Mouse (Mus musculus) embryonic facial prominence, embryonic 11.5 days (tissue): ENCODE results near the gene Rtkn. TPM values are rescaled to one million over a fixed set of nuclear protein-coding genes. Genes with fewer than 3 reads are reported as not detected.
A peak's percentile ranks its signal among the peaks of the same experiment; 100 is the strongest.
"Not testable (repeated sequence)": the region's sequence is repeated elsewhere in the genome, so short reads cannot be mapped to it uniquely, and the experiment has no call there.

Source experiments
- ATAC-seq: fragments of 200-750 bp; cut with Nextera tagmentation; replicated peaks from 2 replicates; pipeline ENCODE4 v1.8.0; 2017; ENCODE audit warnings: low read depth; ENCODE audit not compliant: insufficient number of reproducible peaks, low FRiP score, low TSS enrichment
- DNase-seq: peaks from one replicate; pipeline ENCODE4 v3.0.0-alpha.2; 2015; ENCODE audit warnings: low spot score
- H3K27ac ChIP-seq: fragments of 300-500 bp; sonication (generic); replicated peaks from 2 replicates; pipeline ENCODE4 v1.5.1; 2014; ENCODE audit warnings: mild to moderate bottlenecking, low read depth, low read length, control low read depth
- H3K27me3 ChIP-seq: fragments of 300-500 bp; sonication (generic); 2 replicates; pipeline ENCODE4 v1.6.1; 2014; ENCODE audit warnings: mild to moderate bottlenecking, low read length, moderate library complexity, mixed read lengths; ENCODE audit not compliant: control insufficient read depth, insufficient read depth
- H3K36me3 ChIP-seq: fragments of 300-500 bp; sonication (generic); replicated peaks from 2 replicates; pipeline ENCODE4 v1.6.1; 2014; ENCODE audit warnings: low read depth, mild to moderate bottlenecking, low read length, moderate library complexity, mixed read lengths; ENCODE audit not compliant: control insufficient read depth, insufficient read depth
- H3K4me1 ChIP-seq: fragments of 300-500 bp; sonication (generic); 2 replicates; pipeline ENCODE4 v1.6.1; 2014; ENCODE audit warnings: low read length, mixed read lengths; ENCODE audit not compliant: control insufficient read depth, insufficient read depth
- H3K4me2 ChIP-seq: fragments of 300-500 bp; sonication (generic); 2 replicates; pipeline ENCODE4 v1.6.1; 2014; ENCODE audit warnings: low read depth, mild to moderate bottlenecking, control low read depth, low read length, moderate library complexity
- H3K4me3 ChIP-seq: fragments of 300-500 bp; sonication (generic); 2 replicates; pipeline ENCODE4 v1.5.1; 2014; ENCODE audit warnings: low read depth, low read length, control low read depth
- H3K9ac ChIP-seq: fragments of 300-500 bp; sonication (generic); replicated peaks from 2 replicates; pipeline ENCODE4 v1.6.1; 2014; ENCODE audit warnings: mild to moderate bottlenecking, control low read depth, low read length
- H3K9me3 ChIP-seq: fragments of 300-500 bp; sonication (generic); replicated peaks from 2 replicates; pipeline ENCODE4 v1.6.1; 2016; ENCODE audit warnings: mild to moderate bottlenecking, low read length, inconsistent platforms, mixed read lengths; ENCODE audit not compliant: control insufficient read depth
- WGBS: fragments of 180-500 bp; shearing (Covaris S2); extraction: QIAGEN DNeasy Blood & Tissue Kit; methylation state at CpG from one replicate; pipeline ENCODE4 v1.1.7; 2014; 5-methylcytosine and 5-hydroxymethylcytosine counted together
- polyA plus RNA-seq: library from polyadenylated mRNA; unstranded; fragments of >200 nt; fragmentation: Nextera tagmentation; extraction: Ambion mirVana; gene quantifications from 2 replicates; pipeline ENCODE4 v1.2.1, GENCODE M21; 2014

The Rtkn gene
- polyA plus RNA-seq, 1 experiment from 2014 or later: 17.7 TPM

DNA sequence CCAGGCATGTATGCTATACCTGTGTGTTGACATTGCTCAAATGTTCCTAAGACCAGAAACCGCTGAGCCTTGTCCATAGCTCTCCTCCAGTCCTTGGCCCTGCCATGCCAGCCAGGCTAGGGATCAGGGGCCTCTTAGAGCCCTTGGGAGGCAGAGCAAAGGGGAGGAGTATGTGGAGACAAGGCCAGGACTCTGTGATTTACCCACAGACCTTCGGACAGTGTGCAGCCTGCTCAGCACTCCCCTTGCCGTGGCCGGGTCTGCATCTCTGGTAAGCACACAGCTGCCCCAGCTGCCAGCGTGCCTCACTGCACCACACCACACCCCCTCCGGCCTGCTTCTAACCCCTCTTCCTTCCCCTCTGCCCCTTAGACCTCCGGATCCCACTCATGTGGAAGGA is 12.0 kb downstream of the Rtkn start:
- Histone ChIP-seq H3K4me1 (peaks cover 2% of the 10 kb centered on the region), H3K9ac (no peak overlapping the region), H3K4me3 (no peak overlapping the region), H3K36me3 (peaks cover 4% of the 10 kb centered on the region), H3K27ac (no peak overlapping the region), H3K4me2 (no peak overlapping the region), H3K27me3 (no peaks in the 10 kb centered on the region), H3K9me3 (no peaks in the 10 kb centered on the region)
- no peak for DNase-seq
- WGBS: 65% methylated on average over 7 of the region's 7 CpGs
- no peak for ATAC-seq

DNA sequence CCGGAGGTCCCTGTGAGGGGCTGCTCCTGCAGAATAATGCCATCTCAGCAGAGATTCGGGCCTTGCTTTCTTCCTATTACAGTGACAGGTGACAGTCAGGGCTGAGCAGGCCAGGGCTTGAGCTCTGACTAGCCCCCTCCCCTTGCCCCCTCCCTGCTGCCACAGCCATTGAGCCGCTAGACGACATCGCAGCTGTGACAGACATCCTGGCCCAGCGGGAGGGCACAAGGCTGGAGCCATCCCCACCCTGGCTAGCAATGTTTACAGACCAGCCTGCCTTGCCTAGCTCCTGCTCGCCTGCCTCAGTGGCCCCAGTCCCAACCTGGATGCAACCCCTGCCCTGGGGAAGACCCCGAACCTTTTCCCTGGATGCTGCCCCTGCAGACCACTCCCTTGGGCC is 16.5 kb downstream of the Rtkn start:
- peaks cover 2% of the 10 kb centered on the region; the same call in 1 of the 2 replicates for H3K4me1 ChIP-seq
- H3K4me2 ChIP-seq: no peak overlapping the region
- peaks cover 7% of the 10 kb centered on the region for H3K36me3 ChIP-seq
- H3K9me3 ChIP-seq: no peaks in the 10 kb centered on the region
- no peak overlapping the region for H3K4me3 ChIP-seq
- no peak for DNase-seq
- ATAC-seq: no peak
- no peaks in the 10 kb centered on the region; the same call in 1 of the 2 replicates for H3K27me3 ChIP-seq
- 29% methylated on average over 8 of the region's 8 CpGs for WGBS
- no peak overlapping the region for H3K9ac ChIP-seq
- no peak overlapping the region for H3K27ac ChIP-seq

DNA sequence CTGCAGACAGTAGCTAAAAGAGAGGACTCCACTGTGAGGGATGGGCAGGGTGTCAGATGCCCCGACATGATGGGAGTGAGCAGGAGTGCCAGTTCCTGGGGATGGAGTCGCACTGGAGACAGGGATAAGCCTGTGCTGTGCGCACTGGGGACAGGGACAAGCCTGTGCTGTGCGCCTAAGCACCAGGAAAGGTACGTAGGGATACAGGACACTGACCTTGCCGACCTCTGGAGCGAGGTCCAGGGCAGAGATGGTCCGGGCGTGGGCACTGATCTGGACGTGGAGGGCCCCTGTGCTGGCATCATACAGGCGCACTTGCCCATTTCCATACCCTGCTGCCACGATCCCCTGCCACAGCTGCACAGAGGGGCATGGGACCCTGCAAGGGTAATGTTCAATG is 17.8 kb downstream of the Rtkn start:
- Histone ChIP-seq H3K27me3 (no peaks in the 10 kb centered on the region; the same call in 1 of the 2 replicates), H3K9me3 (no peaks in the 10 kb centered on the region), H3K9ac (no peak overlapping the region), H3K4me1 (peaks cover 2% of the 10 kb centered on the region; the same call in 1 of the 2 replicates), H3K4me3 (no peak overlapping the region), H3K36me3 (peaks cover 7% of the 10 kb centered on the region), H3K27ac (no peak overlapping the region), H3K4me2 (no peak overlapping the region)
- no peak for ATAC-seq
- no peak for DNase-seq
- WGBS: 91% methylated on average over 12 of the region's 12 CpGs

DNA sequence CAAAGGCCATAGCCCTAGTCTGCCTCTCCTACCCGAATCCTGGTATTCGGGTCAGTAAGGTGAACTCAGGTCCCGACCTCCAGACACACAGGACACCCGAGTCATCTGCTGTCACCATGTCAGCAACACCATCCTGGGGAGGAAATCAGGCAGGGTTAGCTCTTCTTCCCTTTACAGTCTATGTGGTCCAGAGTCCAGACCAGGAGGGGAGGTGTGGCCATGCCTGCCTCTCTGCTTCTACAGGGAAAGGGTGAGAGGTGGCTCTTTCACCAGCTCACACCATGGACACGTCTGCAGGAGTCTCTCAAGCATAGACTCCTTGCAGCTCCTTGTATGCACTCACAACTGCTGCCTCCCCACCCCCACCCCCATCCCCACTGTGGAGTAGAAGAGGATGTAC is 18.2 kb downstream of the Rtkn start:
- Histone ChIP-seq H3K4me2 (no peak overlapping the region), H3K36me3 (peaks cover 7% of the 10 kb centered on the region; the same call in 1 of the 2 replicates), H3K4me1 (peaks cover 2% of the 10 kb centered on the region; the same call in 1 of the 2 replicates), H3K9me3 (no peaks in the 10 kb centered on the region), H3K27ac (no peak overlapping the region), H3K27me3 (no peaks in the 10 kb centered on the region; the same call in 1 of the 2 replicates), H3K4me3 (no peak overlapping the region), H3K9ac (no peak overlapping the region)
- WGBS: 65% methylated on average over 5 of the region's 5 CpGs
- ATAC-seq (no peak), DNase-seq (no peak)

DNA sequence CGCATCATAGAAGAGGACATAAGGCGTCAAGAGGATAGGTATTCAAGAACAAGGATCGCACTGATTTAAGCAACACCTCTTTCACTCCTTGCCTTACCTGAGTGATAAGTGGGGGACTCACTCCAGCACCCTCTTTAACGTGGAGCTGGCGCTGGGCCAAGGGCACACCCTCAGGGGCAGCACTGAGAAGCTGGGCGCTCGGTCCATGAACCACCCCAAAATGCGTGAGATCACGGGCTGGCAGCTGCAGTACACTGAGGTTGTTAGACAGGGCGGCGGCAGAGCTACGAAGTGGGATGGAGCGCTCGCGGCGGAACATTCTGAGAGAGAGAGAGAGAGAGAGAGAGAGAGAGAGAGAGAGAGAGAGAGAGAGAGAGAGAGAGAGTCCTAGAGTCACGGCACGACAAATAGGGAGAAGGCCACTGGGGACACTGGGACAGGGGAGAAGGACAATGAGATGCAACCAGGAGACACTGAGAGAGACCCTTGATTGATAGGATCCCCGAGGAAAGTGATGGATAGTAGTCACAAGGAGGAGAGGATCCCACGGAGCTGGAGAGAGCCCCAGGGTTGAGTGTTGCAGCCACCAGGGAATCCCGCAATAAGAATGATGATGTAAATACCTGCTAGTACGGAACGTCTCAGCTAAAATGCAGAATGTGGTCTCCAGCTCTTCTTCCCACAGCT is 20.4 kb downstream of the Rtkn start:
- Histone ChIP-seq H3K36me3 (peaks cover 7% of the 10 kb centered on the region; the same call in 1 of the 2 replicates), H3K4me1 (peaks cover 2% of the 10 kb centered on the region; the same call in 1 of the 2 replicates), H3K27ac (no peak overlapping the region), H3K27me3 (peaks cover 2% of the 10 kb centered on the region), H3K4me2 (peak overlapping the region; percentile 83), H3K4me3 (peak overlapping the region; percentile 51), H3K9me3 (no peaks in the 10 kb centered on the region), H3K9ac (peak overlapping the region; percentile 68)
- WGBS: 7% methylated on average over 23 of the region's 23 CpGs
- ATAC-seq (peak; percentile 6; the same call in 1 of the 2 replicates), DNase-seq (peak; percentile 29)

DNA sequence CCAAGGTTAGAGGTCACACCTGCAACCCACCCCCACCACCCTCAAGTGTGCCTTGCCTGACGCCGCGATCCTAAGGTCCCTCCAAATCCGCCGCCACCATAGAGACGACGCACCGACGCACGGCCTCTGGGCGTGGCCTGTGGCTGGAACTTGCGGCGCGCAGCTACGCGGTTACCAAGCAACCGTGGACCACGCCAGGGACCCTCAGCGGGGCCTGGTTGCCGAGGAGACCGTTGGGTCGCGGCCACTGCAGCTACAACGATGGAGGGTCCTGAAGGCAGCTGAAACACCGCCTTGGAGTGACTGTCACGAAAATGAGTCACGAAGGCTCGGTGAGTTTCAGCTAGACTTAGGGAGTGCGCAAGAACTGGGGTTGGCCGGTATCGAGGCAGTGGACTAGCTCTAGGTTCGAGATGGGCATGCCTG is 21.0 kb downstream of the Rtkn start, which contains the start of the genes Wdr54 and 1700003E16Rik:
Gene Wdr54, minus strand, starts transcription at position 139 of the 426 bp plus-strand sequence.
Gene 1700003E16Rik, plus strand, starts transcription at position 146 of the 426 bp plus-strand sequence.
- WGBS: 2% methylated on average over 32 of the region's 32 CpGs
- peak within 1 kb of the TSS; percentile 83 for H3K4me2 ChIP-seq
- DNase-seq (peak; percentile 94), ATAC-seq (peak; percentile 89)
- H3K36me3 ChIP-seq: peaks cover 7% of the 10 kb centered on the region; the same call in 1 of the 2 replicates
- peak within 1 kb of the TSS; percentile 68 for H3K9ac ChIP-seq
- peak within 1 kb of the TSS; percentile 51 for H3K4me3 ChIP-seq
- H3K27me3 ChIP-seq: peaks cover 8% of the 10 kb centered on the region
- no peaks in the 10 kb centered on the region for H3K9me3 ChIP-seq
- peaks cover 2% of the 10 kb centered on the region; the same call in 1 of the 2 replicates for H3K4me1 ChIP-seq
- no peak within 1 kb of the TSS for H3K27ac ChIP-seq

DNA sequence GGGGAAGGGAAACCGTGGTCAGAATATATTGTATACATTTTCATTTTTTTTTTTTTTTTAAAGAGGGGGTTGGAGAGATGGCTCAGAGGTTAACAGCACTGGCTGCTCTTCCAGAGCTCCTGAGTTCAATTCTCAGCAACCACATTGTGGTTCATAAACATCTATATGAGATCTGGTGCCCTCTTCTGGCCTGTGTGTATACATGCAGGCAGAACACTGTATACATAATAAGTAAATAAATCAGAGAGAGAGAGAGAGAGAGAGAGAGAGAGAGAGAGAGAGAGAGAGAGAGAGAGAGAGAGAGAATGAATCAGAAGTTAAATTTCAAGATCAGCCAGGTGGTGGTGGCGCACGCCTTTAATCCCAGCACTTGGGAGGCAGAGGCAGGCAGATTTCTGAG is 24.2 kb downstream of the Rtkn start:
- H3K27me3 ChIP-seq: peaks cover 18% of the 10 kb centered on the region
- peak; percentile 77 for DNase-seq
- not testable (repeated sequence) for H3K27ac ChIP-seq, H3K4me2 ChIP-seq, H3K36me3 ChIP-seq, H3K9ac ChIP-seq, H3K4me1 ChIP-seq, H3K9me3 ChIP-seq, H3K4me3 ChIP-seq, ATAC-seq
- WGBS: 39% methylated on average over 3 of the region's 3 CpGs

DNA sequence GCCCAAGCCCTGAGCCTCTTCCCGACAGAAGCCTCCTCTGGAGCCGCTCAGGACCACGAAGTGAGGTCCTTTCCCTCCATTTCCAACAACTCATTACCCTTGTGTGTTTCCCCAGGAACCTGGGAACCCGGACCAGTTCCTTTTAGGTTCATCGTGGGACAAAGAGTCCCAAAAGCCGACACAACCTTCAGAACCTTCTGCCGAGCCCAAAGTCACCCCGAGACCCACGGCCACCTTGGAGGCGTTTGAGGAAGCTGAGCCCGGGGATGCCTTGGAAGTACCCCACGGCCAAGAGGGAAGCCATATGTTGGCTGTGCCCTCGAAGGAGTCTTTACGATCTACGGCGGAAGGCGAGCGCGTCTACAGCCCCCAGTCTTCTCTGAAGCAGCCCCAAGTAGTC is 26.2 kb downstream of the Rtkn start:
- H3K27ac ChIP-seq: no peak overlapping the region
- H3K9ac ChIP-seq: peak overlapping the region; percentile 43; the same call in 1 of the 2 replicates
- ATAC-seq: no peak

More for the DNA sequence above, 26.2 kb downstream of the Rtkn start:
- H3K4me1 ChIP-seq: no peaks in the 10 kb centered on the region
- H3K4me3 ChIP-seq: peak overlapping the region; percentile 31
- no peaks in the 10 kb centered on the region for H3K36me3 ChIP-seq
- peaks cover 18% of the 10 kb centered on the region for H3K27me3 ChIP-seq
- 5% methylated on average over 19 of the region's 19 CpGs for WGBS
- no peaks in the 10 kb centered on the region for H3K9me3 ChIP-seq
- DNase-seq: no peak
- peak overlapping the region; percentile 63 for H3K4me2 ChIP-seq
